Mouse (Mus musculus) intestine, embryonic 16.5 days (tissue): ENCODE data around the gene Nudt3. TPM values are rescaled to one million over a fixed set of nuclear protein-coding genes. Genes with fewer than 3 reads are reported as not detected.

Experiments used
- polyA plus RNA-seq: library from polyadenylated mRNA; unstranded; fragments of >200 nt; fragmentation: Nextera tagmentation; extraction: Ambion mirVana; gene quantifications from 2 replicates; pipeline ENCODE4 v1.2.1, GENCODE M21; 2015

Nudt3 gene
- polyA plus RNA-seq, 1 experiment from 2014 or later, result 56.6 TPM

Other genes with a start within 250 kb of the Nudt3 start
- 0.40 and 0.44 TPM in 2 replicates for gene Grm4, start 102.1 kb downstream of the Nudt3 start, polyA plus RNA-seq
- 286 and 319 TPM in 2 replicates for gene Hmga1, start 67.0 kb downstream of the Nudt3 start, polyA plus RNA-seq
- gene AI413582, start 57.7 kb downstream of the Nudt3 start, polyA plus RNA-seq, result 39.7 and 46.7 TPM in 2 replicates
- gene RPS10-NUDT3, start 11.7 kb upstream of the Nudt3 start, polyA plus RNA-seq, result not detected in 2 replicates
- gene Rps10, start 13.2 kb upstream of the Nudt3 start, polyA plus RNA-seq, result 853 and 934 TPM in 2 replicates
- gene Pacsin1, start 32.0 kb upstream of the Nudt3 start, polyA plus RNA-seq, result 2.1 and 2.7 TPM in 2 replicates
- gene Spdef, start 105.5 kb upstream of the Nudt3 start, polyA plus RNA-seq, result 20.0 and 21.9 TPM in 2 replicates
- gene D17Wsu92e, start 197.2 kb upstream of the Nudt3 start, polyA plus RNA-seq, result 14.7 and 20.8 TPM in 2 replicates
- 218 and 242 TPM in 2 replicates for gene Snrpc, start 214.7 kb upstream of the Nudt3 start, polyA plus RNA-seq
- 2.3 and 2.9 TPM in 2 replicates for gene Uhrf1bp1, start 232.9 kb upstream of the Nudt3 start, polyA plus RNA-seq